Mouse (Mus musculus) CH12.LX (cell line): ENCODE measurements around the gene Efhc2. TPM values are rescaled to one million over a fixed set of nuclear protein-coding genes. Genes with fewer than 3 reads are reported as not detected.

Experiments used
- DNase-seq: peaks from one replicate; pipeline ENCODE4 v3.0.0-alpha.2; 2013; ENCODE audit errors: extremely low read depth
- H3K27ac ChIP-seq: 2 replicates; pipeline ENCODE4 v1.5.1; 2012; ENCODE audit warnings: low read depth, mild to moderate bottlenecking, control low read depth, moderate library complexity; ENCODE audit not compliant: insufficient read depth
- H3K27me3 ChIP-seq: replicated peaks from 2 replicates; pipeline ENCODE3; 2012; ENCODE audit warnings: inconsistent platforms
- H3K36me3 ChIP-seq, 2 experiments: replicated peaks in 1 of 2; 2 replicates each; pipeline versions ENCODE3 to v1.6.1; 2012; ENCODE audit warnings: inconsistent platforms in 1 of 2, low read length in 1 of 2, mild to moderate bottlenecking in 1 of 2, mixed read lengths in 1 of 2, moderate library complexity in 1 of 2; ENCODE audit not compliant: control insufficient read depth in 1 of 2, insufficient read depth in 1 of 2
- H3K4me1 ChIP-seq, 2 experiments: 2 replicates each; pipeline ENCODE4 v1.6.1; 2012; ENCODE audit warnings: inconsistent platforms in 1 of 2, moderate library complexity in 1 of 2; ENCODE audit not compliant: insufficient read depth in 2 of 2, control insufficient read depth in 1 of 2
- H3K4me2 ChIP-seq: 2 replicates; pipeline ENCODE4 v1.6.1; 2012; ENCODE audit warnings: low read depth, mild to moderate bottlenecking, control low read depth; ENCODE audit not compliant: poor library complexity, insufficient read depth, severe bottlenecking
- H3K4me3 ChIP-seq, 3 experiments: fragments of 150-350 bp in 1 of 3; sonication (generic) in 1 of 3; replicated peaks in 1 of 3; 2 replicates each; pipeline versions ENCODE3 to v1.5.1; 2011 to 2012; ENCODE audit warnings: low read depth in 2 of 3, low read length in 2 of 3, mild to moderate bottlenecking in 2 of 3, moderate library complexity in 2 of 3, control low read depth in 1 of 3, improper control_type of control experiment in 1 of 3, inconsistent platforms in 1 of 3, mixed read lengths in 1 of 3; ENCODE audit not compliant: poor library complexity in 1 of 3
- H3K79me2 ChIP-seq: replicated peaks from 2 replicates; pipeline ENCODE4 v1.6.1; 2012; ENCODE audit warnings: mild to moderate bottlenecking, moderate library complexity; ENCODE audit not compliant: control insufficient read depth, poor library complexity, insufficient read depth, severe bottlenecking; ENCODE audit errors: extremely low read depth
- H3K9ac ChIP-seq: 2 replicates; pipeline ENCODE4 v1.6.1; 2012; ENCODE audit warnings: low read depth, mild to moderate bottlenecking, control low read depth, moderate library complexity; ENCODE audit not compliant: insufficient read depth
- H3K9me3 ChIP-seq: replicated peaks from 2 replicates; pipeline ENCODE3; 2012; ENCODE audit warnings: low read length, inconsistent platforms, mixed read lengths
- CHD2 ChIP-seq: IDR thresholded peaks from 2 replicates; pipeline ENCODE4 v1.6.1; 2011; ENCODE audit warnings: low read length, improper control_type of control experiment
- KAT2A ChIP-seq: IDR thresholded peaks from 2 replicates; pipeline ENCODE4 v1.6.1; 2012; ENCODE audit warnings: low read length, improper control_type of control experiment, inconsistent platforms; ENCODE audit not compliant: insufficient replicate concordance
- MAFK ChIP-seq: IDR thresholded peaks from 2 replicates; pipeline ENCODE4 v1.6.1; 2011; ENCODE audit warnings: low read length, improper control_type of control experiment; ENCODE audit not compliant: insufficient replicate concordance
- RAD21 ChIP-seq: IDR thresholded peaks from 2 replicates; pipeline ENCODE4 v1.6.1; 2011; ENCODE audit warnings: low read depth, mild to moderate bottlenecking, low read length, improper control_type of control experiment, moderate library complexity
- USF2 ChIP-seq: conservative IDR thresholded peaks from 2 replicates; pipeline ENCODE4 v1.6.1; 2011; ENCODE audit warnings: low read depth, low read length, improper control_type of control experiment
- dilution Hi-C: fragments of 300-500 bp; cut with MboI; formaldehyde crosslinking; loops from 2 replicates; pipeline ENCODE4 v1.14.3; 2020; ENCODE audit warnings: low sequenced_read_pairs; ENCODE audit not compliant: extremely low pct_unique_long_range_greater_than_20kb, extremely low pct_ligation_motif_present
- in situ Hi-C: fragments of 300-500 bp; cut with MboI; formaldehyde crosslinking; loops from 3 replicates; pipeline ENCODE4 v1.14.3; 2019; ENCODE audit warnings: low sequenced_read_pairs, low pct_ligation_motif_present, low pct_unique_long_range_greater_than_20kb, mixed read lengths
- polyA plus RNA-seq: library from polyadenylated mRNA; unstranded; fragments of >175 nt; gene quantifications from 2 replicates; pipeline ENCODE4 v1.2.1, GENCODE M21; 2012; ENCODE audit warnings: low read depth; ENCODE audit not compliant: insufficient read length
- total RNA-seq, 2 experiments: library from RNA; depleted of rRNA; stranded (reverse); fragments of 300-350 nt in 1 of 2; fragments of >200 nt in 1 of 2; gene quantifications; 2 replicates each; pipeline ENCODE4 v1.2.3; 2012 to 2014

Efhc2 gene
- total and polyA plus RNA-seq, 3 experiments, result not detected

- no peaks in the 10 kb centered on the region for H3K27me3 ChIP-seq
- H3K9me3 ChIP-seq, result no peaks in the 10 kb centered on the region
- H3K4me2 ChIP-seq, result no peak overlapping the region
- no peak overlapping the region for H3K27ac ChIP-seq
- no peak for DNase-seq
- no peaks in the 10 kb centered on the region for H3K4me1 ChIP-seq
- H3K79me2 ChIP-seq, result no peaks in the 10 kb centered on the region
- no peak for TF ChIP-seq MAFK
- no peak for TF ChIP-seq KAT2A
- TF ChIP-seq USF2, result no peak
- TF ChIP-seq RAD21, result no peak
- no peak for TF ChIP-seq CHD2
- TF ChIP-seq, all 38 proteins: peak for 0
- Histone ChIP-seq H3K9ac (no peak overlapping the region), H3K4me3 (no peak overlapping the region), H3K36me3 (no peaks in the 10 kb centered on the region)
- in situ Hi-C loops, result no loop called here
- dilution Hi-C loops, result no loop called here
These were observed 153.5 kb downstream of the Efhc2 start for GRCm38 (mm10) chrX:17165638-17166037.
